Mouse (Mus musculus) adrenal gland, adult 18-20 months (tissue): Measurements from ENCODE around the gene Shroom3. TPM values are rescaled to one million over a fixed set of nuclear protein-coding genes. Genes with fewer than 3 reads are reported as not detected.

ENCODE experiments used
- DNase-seq, 2 experiments: peaks; one replicate each; pipeline ENCODE4 v3.0.0; 2021 to 2022; ENCODE audit warnings: low spot score in 2 of 2
- total RNA-seq, 2 experiments: library from RNA; stranded (reverse); gene quantifications; 1 replicate in 1 of 2; 2 replicates in 1 of 2; pipeline ENCODE4 v1.2.3; 2021

Shroom3 gene
- total RNA-seq, 2 experiments from 2014 or later = 5.1 to 6.0 TPM

GRCm38 (mm10) chr5:92698131-92698836, 15.0 kb downstream of the Shroom3 start:
- no peak for DNase-seq

- no peak for DNase-seq
These were observed 15.7 kb downstream of the Shroom3 start for GRCm38 (mm10) chr5:92698837-92699529.

- no peak for DNase-seq
These were observed 18.5 kb downstream of the Shroom3 start for GRCm38 (mm10) chr5:92701750-92702149.

GRCm38 (mm10) chr5:92703671-92704070, 20.4 kb downstream of the Shroom3 start:
- DNase-seq = no peak

GRCm38 (mm10) chr5:92707921-92708491, 24.8 kb downstream of the Shroom3 start:
- DNase-seq = no peak

- DNase-seq = no peak
These were observed 27.5 kb downstream of the Shroom3 start for GRCm38 (mm10) chr5:92710779-92711178.

GRCm38 (mm10) chr5:92711666-92712290, 28.5 kb downstream of the Shroom3 start:
- no peak for DNase-seq

GRCm38 (mm10) chr5:92712621-92713395, 29.6 kb downstream of the Shroom3 start:
- DNase-seq = no peak

- no peak for DNase-seq
These were observed 31.7 kb downstream of the Shroom3 start for GRCm38 (mm10) chr5:92714886-92715285.

GRCm38 (mm10) chr5:92715319-92715718, 32.1 kb downstream of the Shroom3 start:
- DNase-seq = no peak

- no peak for DNase-seq
These were observed 32.7 kb downstream of the Shroom3 start for GRCm38 (mm10) chr5:92715890-92716289.

- DNase-seq = no peak
These were observed 34.6 kb downstream of the Shroom3 start for GRCm38 (mm10) chr5:92717666-92718360.

- no peak for DNase-seq
These were observed 35.6 kb downstream of the Shroom3 start for GRCm38 (mm10) chr5:92718856-92719255.

- DNase-seq = no peak
These were observed 38.4 kb downstream of the Shroom3 start for GRCm38 (mm10) chr5:92721610-92722009.

GRCm38 (mm10) chr5:92725935-92726334, 42.7 kb downstream of the Shroom3 start:
- peak; percentile 36 to 56 for DNase-seq

GRCm38 (mm10) chr5:92728252-92728828, 45.1 kb downstream of the Shroom3 start:
- peak; percentile 24 to 26 for DNase-seq

GRCm38 (mm10) chr5:92729221-92729620, 46.0 kb downstream of the Shroom3 start:
- DNase-seq = no peak

- DNase-seq = no peak
These were observed 58.6 kb downstream of the Shroom3 start for GRCm38 (mm10) chr5:92741802-92742201.

GRCm38 (mm10) chr5:92742701-92743100, 59.5 kb downstream of the Shroom3 start:
- DNase-seq = no peak
